Mouse (Mus musculus): Measurements from ENCODE around the gene Rcc2.

- TF ChIP-seq CTCF (IDR thresholded peaks at IDR 0.05; ENCODE audit: insufficient read depth, low read depth, low read length) = peak; percentile 84
- TF ChIP-seq POLR2A (IDR thresholded peaks at IDR 0.05; ENCODE audit: insufficient read depth, low read depth, low read length) = no peak
Observed at GRCm38 (mm10) chr4:140674345-140674926, 25.9 kb upstream of the Rcc2 start.

Data from olfactory bulb, adult 2 months (tissue).